Mouse (Mus musculus): Measurements from ENCODE around the gene Man2a2. TPM values are rescaled to one million over a fixed set of nuclear protein-coding genes. Genes with fewer than 3 reads are reported as not detected.

Gene Man2a2
- total and polyA plus RNA-seq, 3 experiments = 12.5 to 46.3 (median 44.3) TPM

GRCm38 (mm10) chr7:80376192-80376591, 5.0 kb upstream of the Man2a2 start:
- dilution Hi-C loops (cut with MboI; ENCODE audit: extremely low pct_ligation_motif_present, extremely low pct_unique_long_range_greater_than_20kb, low sequenced_read_pairs) = loop anchor here (25.0 kb wide), 1 partner anchor 186 kb away; no protein-coding TSS in a partner anchor
- H3K9ac ChIP-seq (ENCODE audit: insufficient read depth, low read depth) = no peak overlapping the region
- no peaks in the 10 kb centered on the region for H3K9me3 ChIP-seq (replicated peaks; ENCODE audit: low read length)
- no peaks in the 10 kb centered on the region for H3K27me3 ChIP-seq (replicated peaks)
- H3K4me3 ChIP-seq (replicated peaks in 1 of 3; ENCODE audit: low read depth in 2 of 3, low read length in 2 of 3, poor library complexity in 1 of 3) = no peak overlapping the region
- no peaks in the 10 kb centered on the region for H3K79me2 ChIP-seq (replicated peaks; ENCODE audit: control insufficient read depth, extremely low read depth, insufficient read depth, poor library complexity, severe bottlenecking)
- H3K4me2 ChIP-seq (ENCODE audit: insufficient read depth, low read depth, poor library complexity, severe bottlenecking) = no peak overlapping the region
- DNase-seq (ENCODE audit: extremely low read depth) = no peak
- peaks cover 21 to 61% of the 10 kb centered on the region in 2 experiments for H3K4me1 ChIP-seq (ENCODE audit: control insufficient read depth in 1 of 2, insufficient read depth in 2 of 2)
- in situ Hi-C loops (cut with MboI; ENCODE audit: low pct_ligation_motif_present, low pct_unique_long_range_greater_than_20kb, low sequenced_read_pairs) = loop anchor here (5.0 to 25.0 kb wide), 3 partner anchors 34 to 461 kb away; partner anchors contain the start of genes Hddc3, Iqgap1 and Unc45a
- TF ChIP-seq KAT2A (IDR thresholded peaks at IDR 0.05; ENCODE audit: insufficient replicate concordance, low read length) (no peak), MXI1 (IDR thresholded peaks at IDR 0.05; ENCODE audit: low read depth, low read length) (no peak), BHLHE40 (IDR thresholded peaks at IDR 0.05; ENCODE audit: low read depth, low read length) (no peak), CHD1 (IDR thresholded peaks at IDR 0.05; ENCODE audit: low read depth, low read length) (no peak), EP300 (IDR thresholded peaks at IDR 0.05; ENCODE audit: low read length) (no peak), MAZ (IDR thresholded peaks at IDR 0.05; ENCODE audit: low read depth, low read length) (no peak), PAX5 (IDR thresholded peaks at IDR 0.05; ENCODE audit: low read length) (no peak), SMC3 (IDR thresholded peaks at IDR 0.05; ENCODE audit: low read depth, low read length) (no peak), MAX (IDR thresholded peaks at IDR 0.05; ENCODE audit: low read length) (no peak), JUN (IDR thresholded peaks at IDR 0.05; ENCODE audit: insufficient read depth, low read depth, low read length) (no peak)
- no peak overlapping the region for H3K27ac ChIP-seq (ENCODE audit: insufficient read depth, low read depth)
- peaks cover 23 to 44% of the 10 kb centered on the region in 2 experiments for H3K36me3 ChIP-seq (replicated peaks in 1 of 2; ENCODE audit: control insufficient read depth in 1 of 2, insufficient read depth in 1 of 2, low read length in 1 of 2)

DNA sequence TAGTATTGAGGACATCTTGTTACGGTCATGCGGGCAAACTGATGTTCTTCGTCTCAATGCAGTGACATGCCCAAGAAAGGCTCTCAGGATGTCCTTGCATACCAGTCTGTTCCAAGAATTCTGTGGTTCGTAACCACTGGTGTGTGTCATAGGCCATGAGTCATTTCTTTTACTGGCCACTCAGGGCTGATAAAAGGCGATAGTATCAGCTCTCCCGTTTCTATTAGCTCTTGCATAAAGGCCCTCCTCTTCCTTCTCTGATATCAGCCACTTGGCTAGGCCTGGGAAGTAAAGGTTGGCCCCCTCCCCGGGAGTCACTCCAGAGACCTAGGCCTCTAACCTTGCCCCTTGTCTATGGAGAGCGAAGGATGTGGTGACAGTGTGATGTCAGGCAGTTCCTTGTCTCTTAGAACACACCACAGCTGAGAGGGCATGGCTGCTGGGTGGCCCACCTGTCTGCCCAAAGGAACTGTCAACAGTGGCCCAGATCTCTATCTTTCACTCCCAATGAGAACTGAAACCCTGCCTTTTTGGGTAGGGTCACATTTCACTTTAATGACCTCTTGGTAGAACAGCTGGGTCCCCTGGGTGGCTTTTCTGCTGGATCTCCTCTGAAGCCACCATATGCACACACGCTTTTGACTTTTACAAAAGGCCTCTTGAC, 4.3 kb upstream of the Man2a2 start:
- no peak for TF ChIP-seq MAX (IDR thresholded peaks at IDR 0.05; ENCODE audit: low read length)
- TF ChIP-seq SIN3A (IDR thresholded peaks at IDR 0.05; ENCODE audit: low read length) = no peak; the same call in none of the 2 replicates
- peak; percentile 74 for TF ChIP-seq EP300 (IDR thresholded peaks at IDR 0.05; ENCODE audit: low read length)
- TF ChIP-seq JUN (IDR thresholded peaks at IDR 0.05; ENCODE audit: insufficient read depth, low read depth, low read length) = no peak
- no peak for TF ChIP-seq MAZ (IDR thresholded peaks at IDR 0.05; ENCODE audit: low read depth, low read length)
- peak; percentile 45; the same call in 1 of the 2 replicates for TF ChIP-seq MAFK (IDR thresholded peaks at IDR 0.05; ENCODE audit: insufficient replicate concordance, low read length)
- no peak for TF ChIP-seq HCFC1 (IDR thresholded peaks at IDR 0.05; ENCODE audit: low read depth, low read length)
- TF ChIP-seq IRF4 (IDR thresholded peaks at IDR 0.05; ENCODE audit: low read depth, low read length) = peak; percentile 78
- peak; percentile 74 for TF ChIP-seq TCF12 (IDR thresholded peaks at IDR 0.05; ENCODE audit: low read depth, low read length)
- TF ChIP-seq PAX5 (IDR thresholded peaks at IDR 0.05; ENCODE audit: low read length) = no peak
- peak; percentile 68; the same call in 1 of the 2 replicates for TF ChIP-seq MEF2A (IDR thresholded peaks at IDR 0.05; ENCODE audit: borderline replicate concordance, low read depth, low read length)
- no peak for TF ChIP-seq UBTF (IDR thresholded peaks at IDR 0.05; ENCODE audit: low read depth, low read length)
- TF ChIP-seq CHD2 (IDR thresholded peaks at IDR 0.05; ENCODE audit: low read length) = peak; percentile 45; the same call in 1 of the 2 replicates
- no peak for TF ChIP-seq CTCF (conservative IDR thresholded peaks at IDR 0.05 in 1 of 2, IDR thresholded peaks at IDR 0.05 in 1 of 2; ENCODE audit: low read depth in 2 of 2, low read length in 2 of 2)
- no peak for TF ChIP-seq KAT2A (IDR thresholded peaks at IDR 0.05; ENCODE audit: insufficient replicate concordance, low read length)
- no peak for TF ChIP-seq TBP (conservative IDR thresholded peaks at IDR 0.05; ENCODE audit: low read depth, low read length)
- TF ChIP-seq ETS1 (conservative IDR thresholded peaks at IDR 0.05; ENCODE audit: low read depth, low read length) = peak; percentile 67
- TF ChIP-seq SMC3 (IDR thresholded peaks at IDR 0.05; ENCODE audit: low read depth, low read length) = no peak
- peak; percentile 26; the same call in 1 of the 2 replicates for TF ChIP-seq BHLHE40 (IDR thresholded peaks at IDR 0.05; ENCODE audit: low read depth, low read length)
- TF ChIP-seq E2F4 (IDR thresholded peaks at IDR 0.05; ENCODE audit: insufficient replicate concordance, low read depth, low read length) = no peak
- peak; percentile 41; the same call in 1 of the 2 replicates for TF ChIP-seq MYC (IDR thresholded peaks at IDR 0.05; ENCODE audit: low read depth, low read length)
- TF ChIP-seq RAD21 (IDR thresholded peaks at IDR 0.05; ENCODE audit: low read depth, low read length) = no peak
- H3K36me3 ChIP-seq (replicated peaks in 1 of 2; ENCODE audit: control insufficient read depth in 1 of 2, insufficient read depth in 1 of 2, low read length in 1 of 2) = peaks cover 18 to 38% of the 10 kb centered on the region in 2 experiments
- peak overlapping the region in 1 of 3 experiments; percentile 13 for H3K4me3 ChIP-seq (replicated peaks in 1 of 3; ENCODE audit: low read depth in 2 of 3, low read length in 2 of 3, poor library complexity in 1 of 3)
- in situ Hi-C loops (cut with MboI; ENCODE audit: low pct_ligation_motif_present, low pct_unique_long_range_greater_than_20kb, low sequenced_read_pairs) (loop anchor here (5.0 to 25.0 kb wide), 3 partner anchors 33 to 462 kb away; partner anchors contain the start of genes Hddc3, Iqgap1 and Unc45a), dilution Hi-C loops (cut with MboI; ENCODE audit: extremely low pct_ligation_motif_present, extremely low pct_unique_long_range_greater_than_20kb, low sequenced_read_pairs) (loop anchor here (25.0 kb wide), 1 partner anchor 187 kb away; no protein-coding TSS in a partner anchor)
- peaks cover 21 to 61% of the 10 kb centered on the region in 2 experiments for H3K4me1 ChIP-seq (ENCODE audit: control insufficient read depth in 1 of 2, insufficient read depth in 2 of 2)
- no peaks in the 10 kb centered on the region for H3K9me3 ChIP-seq (replicated peaks; ENCODE audit: low read length)
- H3K4me2 ChIP-seq (ENCODE audit: insufficient read depth, low read depth, poor library complexity, severe bottlenecking) = peak overlapping the region; percentile 18; the same call in 1 of the 2 replicates
- DNase-seq (ENCODE audit: extremely low read depth) = peak; percentile 49
- no peaks in the 10 kb centered on the region; the same call in 1 of the 2 replicates for H3K79me2 ChIP-seq (replicated peaks; ENCODE audit: control insufficient read depth, extremely low read depth, insufficient read depth, poor library complexity, severe bottlenecking)
- H3K27me3 ChIP-seq (replicated peaks) = no peaks in the 10 kb centered on the region
- no peak overlapping the region for H3K9ac ChIP-seq (ENCODE audit: insufficient read depth, low read depth)
- H3K27ac ChIP-seq (ENCODE audit: insufficient read depth, low read depth) = peak overlapping the region; percentile 58
